Mouse (Mus musculus) hindbrain, embryonic 16.5 days (tissue): Measurements from ENCODE around the gene Crybg2. TPM values are rescaled to one million over a fixed set of nuclear protein-coding genes. Genes with fewer than 3 reads are reported as not detected.

ENCODE experiments used
- ATAC-seq: fragments of 200-750 bp; cut with Nextera tagmentation; 2 replicates; pipeline ENCODE4 v1.8.0; 2017; ENCODE audit warnings: moderate TSS enrichment, moderate library complexity
- H3K27ac ChIP-seq: fragments of 300-500 bp; sonication (generic); 2 replicates; pipeline ENCODE4 v1.5.1; 2014; ENCODE audit warnings: low read depth, mild to moderate bottlenecking, control low read depth, low read length, moderate library complexity
- H3K27me3 ChIP-seq: fragments of 300-500 bp; sonication (generic); replicated peaks from 2 replicates; pipeline ENCODE4 v1.6.1; 2014; ENCODE audit warnings: low read length; ENCODE audit not compliant: control insufficient read depth, insufficient read depth
- H3K36me3 ChIP-seq: fragments of 300-500 bp; sonication (generic); 2 replicates; pipeline ENCODE4 v1.6.1; 2014; ENCODE audit warnings: mild to moderate bottlenecking, low read length, moderate library complexity, mixed read lengths; ENCODE audit not compliant: control insufficient read depth, insufficient read depth
- H3K4me1 ChIP-seq: fragments of 300-500 bp; sonication (generic); 2 replicates; pipeline ENCODE4 v1.6.1; 2014; ENCODE audit warnings: low read depth, low read length; ENCODE audit not compliant: control insufficient read depth, insufficient read depth
- H3K4me2 ChIP-seq: fragments of 300-500 bp; sonication (generic); 2 replicates; pipeline ENCODE4 v1.6.1; 2014; ENCODE audit warnings: mild to moderate bottlenecking, low read length, control low read depth, moderate library complexity
- H3K4me3 ChIP-seq: fragments of 300-500 bp; sonication (generic); 2 replicates; pipeline ENCODE4 v1.5.1; 2014; ENCODE audit warnings: mild to moderate bottlenecking, low read length, control low read depth, moderate library complexity
- H3K9ac ChIP-seq: fragments of 300-500 bp; sonication (generic); 2 replicates; pipeline ENCODE4 v1.6.1; 2014; ENCODE audit warnings: low read depth, mild to moderate bottlenecking, control low read depth, low read length, moderate library complexity
- H3K9me3 ChIP-seq: fragments of 300-500 bp; sonication (generic); 2 replicates; pipeline ENCODE4 v1.6.1; 2014; ENCODE audit warnings: mild to moderate bottlenecking, low read length, moderate library complexity; ENCODE audit not compliant: control insufficient read depth
- whole genome bisulfite sequencing: fragments of 180-500 bp; shearing (Covaris S2); extraction: QIAGEN DNeasy Blood & Tissue Kit; methylation state at CpG from one replicate; pipeline ENCODE4 v1.1.7; 2014; 5-methylcytosine and 5-hydroxymethylcytosine counted together
- polyA plus RNA-seq: library from polyadenylated mRNA; unstranded; fragments of >200 nt; fragmentation: Nextera tagmentation; extraction: Ambion mirVana; gene quantifications from 2 replicates; pipeline ENCODE4 v1.2.1, GENCODE M21; 2015

The Crybg2 gene
- polyA plus RNA-seq, 1 experiment from 2014 or later, result 5.3 TPM

- Histone ChIP-seq H3K4me1 (peaks cover 18% of the 10 kb centered on the region), H3K9ac (peak overlapping the region; percentile 22; the same call in 1 of the 2 replicates), H3K27me3 (peaks cover 20% of the 10 kb centered on the region), H3K36me3 (no peaks in the 10 kb centered on the region), H3K27ac (no peak overlapping the region), H3K4me2 (peak overlapping the region; percentile 70), H3K4me3 (peak overlapping the region; percentile 35), H3K9me3 (no peaks in the 10 kb centered on the region)
- 0% methylated on average over 9 of the region's 10 CpGs for WGBS
- no peak for ATAC-seq
Observed at GRCm38 (mm10) chr4:134019210-134019609, 41.4 kb upstream of the Crybg2 start.

DNA sequence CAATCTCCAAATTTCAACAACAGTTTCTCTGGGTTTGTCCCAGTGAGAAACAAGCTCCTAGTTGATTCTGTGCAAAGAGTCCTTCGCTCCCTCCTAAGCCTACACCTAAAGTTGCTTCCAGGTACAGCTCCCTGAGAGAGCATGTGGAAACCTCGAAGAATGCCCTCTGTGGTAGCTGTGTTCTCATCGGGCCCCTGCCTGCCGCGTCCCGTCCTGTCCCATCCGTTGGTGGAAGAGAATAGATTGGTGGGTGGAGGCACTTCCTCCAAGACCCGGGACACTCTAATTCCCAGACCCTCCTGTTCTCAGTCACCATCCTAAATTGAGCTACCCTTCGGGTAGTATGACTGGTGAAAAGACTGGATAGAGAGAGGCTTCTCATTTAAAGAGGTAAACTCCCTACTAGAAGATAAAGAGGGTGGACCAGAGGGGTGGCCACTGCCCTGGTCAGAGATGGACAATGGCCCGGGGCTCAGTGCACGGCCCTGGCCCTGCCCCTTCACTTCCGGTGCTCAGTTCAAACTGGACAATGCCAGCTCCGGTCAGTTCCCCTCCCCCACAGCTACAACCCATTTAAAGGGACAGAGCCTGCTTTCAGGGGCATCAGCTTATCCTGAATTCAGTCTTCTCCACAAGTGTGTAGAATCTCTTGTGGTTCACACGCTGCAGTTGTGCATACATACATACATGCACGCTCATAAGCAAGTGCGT lies 40.8 kb upstream of the Crybg2 start:
- Histone ChIP-seq H3K9ac (peak overlapping the region; percentile 47), H3K36me3 (no peaks in the 10 kb centered on the region), H3K9me3 (no peaks in the 10 kb centered on the region), H3K4me3 (peak overlapping the region; percentile 35), H3K27me3 (peaks cover 20% of the 10 kb centered on the region), H3K4me1 (peaks cover 18% of the 10 kb centered on the region), H3K4me2 (peak overlapping the region; percentile 70), H3K27ac (peak overlapping the region; percentile 31; the same call in 1 of the 2 replicates)
- WGBS, result 2% methylated on average over 16 of the region's 16 CpGs
- ATAC-seq, result peak; percentile 86

GRCm38 (mm10) chr4:134020621-134021020 lies 40.0 kb upstream of the Crybg2 start:
- 7% methylated on average over 11 of the region's 11 CpGs for WGBS
- ATAC-seq, result no peak
- peaks cover 18% of the 10 kb centered on the region for H3K4me1 ChIP-seq
- no peak overlapping the region for H3K9ac ChIP-seq
- H3K4me3 ChIP-seq, result peak overlapping the region; percentile 35; the same call in 1 of the 2 replicates
- peaks cover 20% of the 10 kb centered on the region for H3K27me3 ChIP-seq
- H3K36me3 ChIP-seq, result no peaks in the 10 kb centered on the region
- H3K9me3 ChIP-seq, result no peaks in the 10 kb centered on the region
- H3K4me2 ChIP-seq, result peak overlapping the region; percentile 70
- H3K27ac ChIP-seq, result no peak overlapping the region

- H3K9me3 ChIP-seq, result no peaks in the 10 kb centered on the region
- H3K4me2 ChIP-seq, result no peak overlapping the region
- H3K27me3 ChIP-seq, result peaks cover 5% of the 10 kb centered on the region; the same call in 1 of the 2 replicates
- H3K27ac ChIP-seq, result no peak overlapping the region
- H3K4me3 ChIP-seq, result no peak overlapping the region
- 18% methylated on average over 9 of the region's 9 CpGs for WGBS
- no peaks in the 10 kb centered on the region for H3K36me3 ChIP-seq
- no peaks in the 10 kb centered on the region for H3K4me1 ChIP-seq
- no peak for ATAC-seq
- no peak overlapping the region for H3K9ac ChIP-seq
Observed at GRCm38 (mm10) chr4:134025802-134026201, 34.8 kb upstream of the Crybg2 start.

DNA sequence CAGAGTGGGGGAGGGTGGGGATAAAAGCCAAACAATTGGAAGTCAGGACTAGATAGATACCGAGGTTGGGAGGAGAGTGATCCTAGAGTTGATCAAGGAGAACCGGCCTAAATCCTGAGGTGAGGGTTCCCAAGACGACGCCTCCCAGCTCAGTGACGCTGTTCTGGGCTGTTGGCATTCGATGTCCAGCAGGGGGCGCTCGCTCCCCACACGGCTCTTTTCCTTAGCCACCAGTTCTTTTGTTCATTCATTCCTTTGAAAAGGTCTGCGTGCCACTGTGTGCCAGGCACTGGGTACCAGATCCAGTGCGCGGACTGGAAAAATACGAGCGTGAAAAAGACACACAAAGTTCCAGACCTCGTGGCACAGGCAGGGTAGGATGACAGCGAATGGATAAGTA lies 24.7 kb upstream of the Crybg2 start:
- H3K9ac ChIP-seq, result no peak overlapping the region
- no peaks in the 10 kb centered on the region for H3K36me3 ChIP-seq
- H3K4me1 ChIP-seq, result no peaks in the 10 kb centered on the region
- ATAC-seq, result peak; percentile 65; the same call in 1 of the 2 replicates
- H3K4me3 ChIP-seq, result no peak overlapping the region
- no peaks in the 10 kb centered on the region for H3K27me3 ChIP-seq
- no peaks in the 10 kb centered on the region for H3K9me3 ChIP-seq
- H3K27ac ChIP-seq, result no peak overlapping the region
- WGBS, result 5% methylated on average over 16 of the region's 16 CpGs
- peak overlapping the region; percentile 27; the same call in 1 of the 2 replicates for H3K4me2 ChIP-seq

GRCm38 (mm10) chr4:134041317-134042123 lies 19.1 kb upstream of the Crybg2 start:
- WGBS, result 46% methylated on average over 9 of the region's 9 CpGs

GRCm38 (mm10) chr4:134043041-134043440 lies 17.6 kb upstream of the Crybg2 start:
- H3K36me3 ChIP-seq, result no peaks in the 10 kb centered on the region
- WGBS, result 61% methylated on average over 2 of the region's 2 CpGs
- H3K27ac ChIP-seq, result no peak overlapping the region
- ATAC-seq, result no peak
- no peaks in the 10 kb centered on the region for H3K4me1 ChIP-seq
- no peaks in the 10 kb centered on the region for H3K27me3 ChIP-seq
- H3K9ac ChIP-seq, result no peak overlapping the region
- no peak overlapping the region for H3K4me2 ChIP-seq
- no peak overlapping the region for H3K4me3 ChIP-seq
- H3K9me3 ChIP-seq, result no peaks in the 10 kb centered on the region

More at GRCm38 (mm10) chr4:134041317-134042123, 19.1 kb upstream of the Crybg2 start:
- H3K27me3 ChIP-seq, result no peaks in the 10 kb centered on the region
- H3K36me3 ChIP-seq, result no peaks in the 10 kb centered on the region
- H3K4me1 ChIP-seq, result no peaks in the 10 kb centered on the region
- H3K27ac ChIP-seq, result no peak overlapping the region
- no peaks in the 10 kb centered on the region for H3K9me3 ChIP-seq
- H3K4me3 ChIP-seq, result no peak overlapping the region
- no peak overlapping the region for H3K9ac ChIP-seq
- no peak overlapping the region for H3K4me2 ChIP-seq
- no peak for ATAC-seq

DNA sequence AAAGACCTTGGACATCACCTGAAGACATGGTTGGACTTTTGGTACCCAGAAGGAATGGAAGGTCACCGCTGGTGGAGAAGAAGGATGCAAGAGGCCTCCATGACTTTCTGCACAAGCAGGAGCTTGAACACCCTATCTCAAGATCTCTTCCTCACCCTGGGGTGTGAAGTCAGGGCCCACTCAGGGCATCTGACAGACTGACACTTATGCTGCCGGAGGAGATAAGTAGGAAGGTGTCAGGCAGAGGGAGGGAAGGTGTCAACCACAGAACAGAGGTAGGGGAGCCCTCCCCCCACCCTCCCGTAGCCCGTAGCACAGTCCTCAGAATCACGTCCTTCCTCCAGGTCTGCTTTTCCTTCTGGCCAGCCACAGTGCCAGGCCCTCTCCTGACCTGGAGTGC lies 13.0 kb upstream of the Crybg2 start:
- 88% methylated on average over 5 of the region's 5 CpGs for WGBS
- H3K9me3 ChIP-seq, result no peaks in the 10 kb centered on the region
- no peak overlapping the region for H3K4me3 ChIP-seq
- no peak for ATAC-seq
- no peaks in the 10 kb centered on the region for H3K36me3 ChIP-seq
- no peak overlapping the region for H3K9ac ChIP-seq
- no peak overlapping the region for H3K4me2 ChIP-seq
- H3K27me3 ChIP-seq, result no peaks in the 10 kb centered on the region
- no peak overlapping the region for H3K27ac ChIP-seq
- peaks cover 2% of the 10 kb centered on the region for H3K4me1 ChIP-seq

GRCm38 (mm10) chr4:134051912-134052311 lies 8.7 kb upstream of the Crybg2 start:
- no peaks in the 10 kb centered on the region for H3K9me3 ChIP-seq
- no peak overlapping the region for H3K4me2 ChIP-seq
- H3K27ac ChIP-seq, result no peak overlapping the region
- no peak overlapping the region for H3K4me3 ChIP-seq
- no peaks in the 10 kb centered on the region for H3K27me3 ChIP-seq
- WGBS, result 82% methylated on average over 5 of the region's 5 CpGs
- H3K4me1 ChIP-seq, result peaks cover 4% of the 10 kb centered on the region
- ATAC-seq, result no peak
- H3K36me3 ChIP-seq, result no peaks in the 10 kb centered on the region
- H3K9ac ChIP-seq, result no peak overlapping the region
